Mouse (Mus musculus): ENCODE data around the gene Tenm4. TPM values are rescaled to one million over a fixed set of nuclear protein-coding genes. Genes with fewer than 3 reads are reported as not detected.
"Not testable (repeated sequence)": the region's sequence is repeated elsewhere in the genome, so short reads cannot be mapped to it uniquely, and the experiment has no call there.

The Tenm4 gene
- total and polyA plus RNA-seq, 2 experiments = 0.09 to 0.11 TPM

- Histone ChIP-seq H3K79me2 (ENCODE audit: control insufficient read depth, insufficient read depth, low read length) (no peaks in the 10 kb centered on the region), H3K4me3 (ENCODE audit: insufficient read depth, low read depth, low read length) (no peak overlapping the region), H3K36me3 (ENCODE audit: control insufficient read depth, insufficient read depth, low read length) (no peaks in the 10 kb centered on the region), H3K27ac (replicated peaks; ENCODE audit: insufficient read depth, low read depth, low read length) (no peak overlapping the region), H3K27me3 (ENCODE audit: control insufficient read depth, insufficient read depth, low read length) (no peaks in the 10 kb centered on the region), H3K4me1 (ENCODE audit: control insufficient read depth, insufficient read depth, low read length) (no peaks in the 10 kb centered on the region), H3K9ac (ENCODE audit: low read depth, low read length) (no peak overlapping the region)
- no peak for TF ChIP-seq POLR2A (IDR thresholded peaks at IDR 0.05; ENCODE audit: extremely low read depth, insufficient read depth, low read length)
- TF ChIP-seq CTCF (IDR thresholded peaks at IDR 0.05; ENCODE audit: low read depth, low read length) = no peak
- no peak for DNase-seq (ENCODE audit: extremely low read depth, low read depth, low spot score)
- 81% methylated on average over 4 of the region's 4 CpGs for WGBS
Observed at GRCm38 (mm10) chr7:96619930-96620472, 449.0 kb downstream of the Tenm4 start.

GRCm38 (mm10) chr7:96626338-96626737 is 455.3 kb downstream of the Tenm4 start:
- TF ChIP-seq CTCF (IDR thresholded peaks at IDR 0.05; ENCODE audit: low read depth, low read length) (no peak), POLR2A (IDR thresholded peaks at IDR 0.05; ENCODE audit: extremely low read depth, insufficient read depth, low read length) (no peak)

GRCm38 (mm10) chr7:96630551-96630950 is 459.5 kb downstream of the Tenm4 start:
- H3K36me3 ChIP-seq (ENCODE audit: control insufficient read depth, insufficient read depth, low read length); H3K79me2 ChIP-seq (ENCODE audit: control insufficient read depth, insufficient read depth, low read length); H3K4me3 ChIP-seq (ENCODE audit: insufficient read depth, low read depth, low read length); DNase-seq (ENCODE audit: extremely low read depth, low read depth, low spot score); H3K9ac ChIP-seq (ENCODE audit: low read depth, low read length); H3K4me1 ChIP-seq (ENCODE audit: control insufficient read depth, insufficient read depth, low read length); H3K27me3 ChIP-seq (ENCODE audit: control insufficient read depth, insufficient read depth, low read length); H3K27ac ChIP-seq (replicated peaks; ENCODE audit: insufficient read depth, low read depth, low read length): not testable (repeated sequence)
- 87% methylated on average over 9 of the region's 9 CpGs for WGBS

More at GRCm38 (mm10) chr7:96626338-96626737, 455.3 kb downstream of the Tenm4 start:
- Histone ChIP-seq H3K4me1 (ENCODE audit: control insufficient read depth, insufficient read depth, low read length) (no peaks in the 10 kb centered on the region), H3K36me3 (ENCODE audit: control insufficient read depth, insufficient read depth, low read length) (no peaks in the 10 kb centered on the region), H3K4me3 (ENCODE audit: insufficient read depth, low read depth, low read length) (no peak overlapping the region), H3K27me3 (ENCODE audit: control insufficient read depth, insufficient read depth, low read length) (no peaks in the 10 kb centered on the region), H3K9ac (ENCODE audit: low read depth, low read length) (no peak overlapping the region), H3K27ac (replicated peaks; ENCODE audit: insufficient read depth, low read depth, low read length) (no peak overlapping the region), H3K79me2 (ENCODE audit: control insufficient read depth, insufficient read depth, low read length) (no peaks in the 10 kb centered on the region)
- DNase-seq (ENCODE audit: extremely low read depth, low read depth, low spot score) = no peak
- 79% methylated on average over 3 of the region's 3 CpGs for WGBS

GRCm38 (mm10) chr7:96633008-96633407 is 462.0 kb downstream of the Tenm4 start:
- WGBS = 53% methylated on average over 1 of the region's 1 CpGs
- H3K27ac ChIP-seq (replicated peaks; ENCODE audit: insufficient read depth, low read depth, low read length) = no peak overlapping the region

GRCm38 (mm10) chr7:96635830-96636440 is 464.9 kb downstream of the Tenm4 start:
- no peak for DNase-seq (ENCODE audit: extremely low read depth, low read depth, low spot score)
- H3K9ac ChIP-seq (ENCODE audit: low read depth, low read length) = no peak overlapping the region
- H3K4me1 ChIP-seq (ENCODE audit: control insufficient read depth, insufficient read depth, low read length) = no peaks in the 10 kb centered on the region
- no peak for TF ChIP-seq POLR2A (IDR thresholded peaks at IDR 0.05; ENCODE audit: extremely low read depth, insufficient read depth, low read length)
- TF ChIP-seq CTCF (IDR thresholded peaks at IDR 0.05; ENCODE audit: low read depth, low read length) = no peak
- 65% methylated on average over 7 of the region's 7 CpGs for WGBS
- no peaks in the 10 kb centered on the region for H3K79me2 ChIP-seq (ENCODE audit: control insufficient read depth, insufficient read depth, low read length)
- no peak overlapping the region for H3K4me3 ChIP-seq (ENCODE audit: insufficient read depth, low read depth, low read length)
- H3K27me3 ChIP-seq (ENCODE audit: control insufficient read depth, insufficient read depth, low read length) = no peaks in the 10 kb centered on the region; the same call in 1 of the 2 replicates
- H3K36me3 ChIP-seq (ENCODE audit: control insufficient read depth, insufficient read depth, low read length) = no peaks in the 10 kb centered on the region
- H3K27ac ChIP-seq (replicated peaks; ENCODE audit: insufficient read depth, low read depth, low read length) = no peak overlapping the region

More at GRCm38 (mm10) chr7:96633008-96633407, 462.0 kb downstream of the Tenm4 start:
- Histone ChIP-seq H3K36me3 (ENCODE audit: control insufficient read depth, insufficient read depth, low read length) (no peaks in the 10 kb centered on the region), H3K4me1 (ENCODE audit: control insufficient read depth, insufficient read depth, low read length) (no peaks in the 10 kb centered on the region), H3K4me3 (ENCODE audit: insufficient read depth, low read depth, low read length) (no peak overlapping the region), H3K9ac (ENCODE audit: low read depth, low read length) (no peak overlapping the region), H3K27me3 (ENCODE audit: control insufficient read depth, insufficient read depth, low read length) (no peaks in the 10 kb centered on the region; the same call in 1 of the 2 replicates), H3K79me2 (ENCODE audit: control insufficient read depth, insufficient read depth, low read length) (no peaks in the 10 kb centered on the region)
- TF ChIP-seq POLR2A (IDR thresholded peaks at IDR 0.05; ENCODE audit: extremely low read depth, insufficient read depth, low read length) = no peak
- no peak for TF ChIP-seq CTCF (IDR thresholded peaks at IDR 0.05; ENCODE audit: low read depth, low read length)
- DNase-seq (ENCODE audit: extremely low read depth, low read depth, low spot score) = peak; percentile 2

- Histone ChIP-seq H3K4me3 (ENCODE audit: insufficient read depth, low read depth, low read length) (no peak overlapping the region), H3K27me3 (ENCODE audit: control insufficient read depth, insufficient read depth, low read length) (peaks cover 2% of the 10 kb centered on the region; the same call in 1 of the 2 replicates), H3K27ac (replicated peaks; ENCODE audit: insufficient read depth, low read depth, low read length) (no peak overlapping the region), H3K4me1 (ENCODE audit: control insufficient read depth, insufficient read depth, low read length) (no peaks in the 10 kb centered on the region), H3K79me2 (ENCODE audit: control insufficient read depth, insufficient read depth, low read length) (no peaks in the 10 kb centered on the region), H3K36me3 (ENCODE audit: control insufficient read depth, insufficient read depth, low read length) (no peaks in the 10 kb centered on the region), H3K9ac (ENCODE audit: low read depth, low read length) (no peak overlapping the region)
- 8% methylated on average over 27 of the region's 27 CpGs for WGBS
- no peak for DNase-seq (ENCODE audit: extremely low read depth, low read depth, low spot score)
- TF ChIP-seq POLR2A (IDR thresholded peaks at IDR 0.05; ENCODE audit: extremely low read depth, insufficient read depth, low read length) (no peak), CTCF (IDR thresholded peaks at IDR 0.05; ENCODE audit: low read depth, low read length) (no peak)
Observed at GRCm38 (mm10) chr7:96643461-96644204, 472.6 kb downstream of the Tenm4 start.

All from liver, adult 2 months (tissue).